Mouse (Mus musculus) liver, embryonic 14.5 days (tissue): ENCODE data around the gene Kat2b. TPM values are rescaled to one million over a fixed set of nuclear protein-coding genes. Genes with fewer than 3 reads are reported as not detected.
A peak's percentile ranks its signal among the peaks of the same experiment; 100 is the strongest.

ENCODE experiments used
- ATAC-seq: fragments of 200-750 bp; cut with Nextera tagmentation; 2 replicates; pipeline ENCODE4 v1.8.0; 2017; ENCODE audit warnings: moderate number of reproducible peaks, mild to moderate bottlenecking, moderate library complexity; ENCODE audit not compliant: insufficient read depth
- DNase-seq, 3 experiments: peaks; one replicate each; pipeline ENCODE4 v3.0.0-alpha.2; 2012 to 2013; ENCODE audit warnings: low read depth in 3 of 3, low spot score in 3 of 3
- H3K27ac ChIP-seq: fragments of 300-500 bp; sonication (generic); 2 replicates; pipeline ENCODE4 v1.5.1; 2014; ENCODE audit warnings: moderate library complexity, mild to moderate bottlenecking, control low read depth, inconsistent platforms
- H3K27me3 ChIP-seq: fragments of 300-500 bp; sonication (generic); 2 replicates; pipeline ENCODE4 v1.6.1; 2014; ENCODE audit warnings: mild to moderate bottlenecking, low read length, moderate library complexity; ENCODE audit not compliant: control insufficient read depth, insufficient read depth
- H3K36me3 ChIP-seq: fragments of 300-500 bp; sonication (generic); replicated peaks from 2 replicates; pipeline ENCODE4 v1.6.1; 2014; ENCODE audit warnings: low read depth; ENCODE audit not compliant: control insufficient read depth, insufficient read depth
- H3K4me1 ChIP-seq, 2 experiments: fragments of 200-500 bp in 1 of 2; fragments of 300-500 bp in 1 of 2; sonication (generic) in 1 of 2; replicated peaks; 2 replicates each; pipeline ENCODE4 v1.6.1; 2012 to 2014; ENCODE audit warnings: antibody characterized with exemption in 1 of 2, inconsistent platforms in 1 of 2, low read length in 1 of 2; ENCODE audit not compliant: control insufficient read depth in 2 of 2, insufficient read depth in 2 of 2
- H3K4me2 ChIP-seq: fragments of 300-500 bp; sonication (generic); 2 replicates; pipeline ENCODE4 v1.6.1; 2014; ENCODE audit warnings: low read depth, mild to moderate bottlenecking, control low read depth, moderate library complexity
- H3K4me3 ChIP-seq, 2 experiments: fragments of 200-500 bp in 1 of 2; fragments of 300-500 bp in 1 of 2; sonication (generic) in 1 of 2; 2 replicates each; pipeline ENCODE4 v1.5.1; 2012 to 2014; ENCODE audit warnings: low read depth in 2 of 2, low read length in 2 of 2, mild to moderate bottlenecking in 2 of 2, control low read depth in 1 of 2, inconsistent platforms in 1 of 2, moderate library complexity in 1 of 2; ENCODE audit not compliant: insufficient read depth in 1 of 2
- H3K9ac ChIP-seq: fragments of 300-500 bp; sonication (generic); replicated peaks from 2 replicates; pipeline ENCODE4 v1.6.1; 2014; ENCODE audit warnings: mild to moderate bottlenecking, control low read depth, moderate library complexity
- H3K9me3 ChIP-seq: fragments of 300-500 bp; sonication (generic); 2 replicates; pipeline ENCODE4 v1.6.1; 2016; ENCODE audit warnings: low read length, mixed read lengths; ENCODE audit not compliant: control insufficient read depth
- CTCF ChIP-seq: IDR thresholded peaks from 2 replicates; pipeline ENCODE4 v1.5.1; 2016; ENCODE audit warnings: antibody characterized with exemption, low read depth, control low read depth
- EP300 ChIP-seq: IDR thresholded peaks from 2 replicates; pipeline ENCODE4 v1.6.1; 2016; ENCODE audit warnings: antibody characterized with exemption, low read depth
- WGBS: fragments of 180-500 bp; shearing (Covaris S2); extraction: QIAGEN DNeasy Blood & Tissue Kit; methylation state at CpG from one replicate; pipeline ENCODE4 v1.1.7; 2014; ENCODE audit not compliant: insufficient replicate concordance; 5-methylcytosine and 5-hydroxymethylcytosine counted together
- polyA plus RNA-seq, 2 experiments: library from polyadenylated mRNA; depleted of rRNA in 1 of 2; stranded (reverse) in 1 of 2; unstranded in 1 of 2; fragments of >200 nt; fragmentation: Nextera tagmentation in 1 of 2; extraction: Ambion mirVana in 1 of 2; gene quantifications; 2 replicates each; pipeline versions ENCODE4 v1.2.1 to v1.2.3; 2012 to 2014

The Kat2b gene
- polyA plus RNA-seq, 2 experiments: 6.0 to 7.5 TPM

GRCm38 (mm10) chr17:53554088-53554487 lies 12.6 kb upstream of the Kat2b start:
- Histone ChIP-seq H3K4me2 (peak overlapping the region; percentile 49), H3K4me1 (peaks cover 23 to 28% of the 10 kb centered on the region in 2 experiments), H3K27ac (peak overlapping the region; percentile 79), H3K9me3 (no peaks in the 10 kb centered on the region), H3K4me3 (no peak overlapping the region), H3K9ac (no peak overlapping the region), H3K27me3 (no peaks in the 10 kb centered on the region), H3K36me3 (no peaks in the 10 kb centered on the region)
- 60% methylated on average over 4 of the region's 4 CpGs for WGBS
- no peak for DNase-seq
- ATAC-seq: peak; percentile 38; the same call in 1 of the 2 replicates
- TF ChIP-seq CTCF (peak; percentile 85), EP300 (no peak)

GRCm38 (mm10) chr17:53554813-53555212 lies 11.8 kb upstream of the Kat2b start:
- Histone ChIP-seq H3K4me2 (peak overlapping the region; percentile 49), H3K27me3 (no peaks in the 10 kb centered on the region), H3K9ac (peak overlapping the region; percentile 31; the same call in 1 of the 2 replicates), H3K36me3 (no peaks in the 10 kb centered on the region), H3K4me3 (no peak overlapping the region), H3K9me3 (no peaks in the 10 kb centered on the region), H3K4me1 (peaks cover 23 to 30% of the 10 kb centered on the region in 2 experiments), H3K27ac (peak overlapping the region; percentile 79)
- TF ChIP-seq EP300 (peak; percentile 91), CTCF (no peak; the same call in 1 of the 2 replicates)
- ATAC-seq (peak; percentile 90), DNase-seq (peak in 2 of 3 experiments; percentile 68 to 72)
- 16% methylated on average over 3 of the region's 3 CpGs for WGBS

GRCm38 (mm10) chr17:53557443-53557842 lies 9.2 kb upstream of the Kat2b start:
- H3K27ac ChIP-seq: no peak overlapping the region
- no peak overlapping the region for H3K4me2 ChIP-seq
- no peak overlapping the region for H3K4me3 ChIP-seq
- no peaks in the 10 kb centered on the region for H3K27me3 ChIP-seq
- no peak for TF ChIP-seq EP300
- no peak for TF ChIP-seq CTCF
- H3K9me3 ChIP-seq: no peaks in the 10 kb centered on the region
- H3K9ac ChIP-seq: no peak overlapping the region
- peaks cover 23 to 30% of the 10 kb centered on the region in 2 experiments for H3K4me1 ChIP-seq
- DNase-seq: no peak
- WGBS: 27% methylated on average over 3 of the region's 3 CpGs
- no peak for ATAC-seq
- H3K36me3 ChIP-seq: no peaks in the 10 kb centered on the region

GRCm38 (mm10) chr17:53559646-53560045 lies 7.0 kb upstream of the Kat2b start:
- Histone ChIP-seq H3K9ac (no peak overlapping the region), H3K4me1 (peaks cover 17 to 21% of the 10 kb centered on the region in 2 experiments), H3K36me3 (no peaks in the 10 kb centered on the region), H3K27me3 (no peaks in the 10 kb centered on the region), H3K9me3 (no peaks in the 10 kb centered on the region), H3K27ac (no peak overlapping the region), H3K4me2 (no peak overlapping the region), H3K4me3 (no peak overlapping the region)
- DNase-seq: no peak
- no peak for ATAC-seq
- 69% methylated on average over 5 of the region's 5 CpGs for WGBS
- TF ChIP-seq CTCF: no peak
- TF ChIP-seq EP300: no peak

GRCm38 (mm10) chr17:53561458-53562029 lies 5.1 kb upstream of the Kat2b start:
- Histone ChIP-seq H3K27ac (no peak overlapping the region), H3K27me3 (no peaks in the 10 kb centered on the region), H3K9ac (no peak overlapping the region), H3K4me1 (peaks cover 0 to 12% of the 10 kb centered on the region in 2 experiments; a peak in 2 of 4 replicates), H3K9me3 (no peaks in the 10 kb centered on the region), H3K36me3 (no peaks in the 10 kb centered on the region), H3K4me2 (no peak overlapping the region), H3K4me3 (no peak overlapping the region)
- TF ChIP-seq CTCF (no peak), EP300 (no peak)
- ATAC-seq (no peak), DNase-seq (no peak)
- WGBS: 77% methylated on average over 4 of the region's 4 CpGs
